Mouse (Mus musculus) adrenal gland, postnatal 36 days (tissue): Measurements from ENCODE around the gene Rpn2. TPM values are rescaled to one million over a fixed set of nuclear protein-coding genes. Genes with fewer than 3 reads are reported as not detected.

Source experiments
- DNase-seq, 2 experiments: peaks; one replicate each; pipeline ENCODE4 v3.0.0; 2021; ENCODE audit warnings: mixed read lengths in 1 of 2
- long read RNA-seq, 2 experiments: library from polyadenylated mRNA; stranded (forward); transcript quantifications; one replicate each; pipeline ENCODE4 v2.0.0; 2021; ENCODE audit warnings: borderline sequencing depth in 2 of 2
- total RNA-seq, 2 experiments: library from RNA; stranded (reverse); gene quantifications; 2 replicates each; pipeline ENCODE4 v1.2.3; 2021

Rpn2 gene
- 100 to 1,000 TPM; 276 to 279 TPM for total RNA-seq
- long read RNA-seq, experiment 1, transcript Rpn2-202 (17 exons, 2,756 nt) = major isoform, 487 of 586 reads
- long read RNA-seq, experiment 1, partial matches to known transcripts = 61 of 586 reads
- long read RNA-seq, experiment 1, other reads (novel, unspliced or antisense) = 38 of 586 reads
- long read RNA-seq, experiment 2, transcript Rpn2-202 (17 exons, 2,756 nt) = major isoform, 155 of 175 reads
- long read RNA-seq, experiment 2, partial matches to known transcripts = 13 of 175 reads
- long read RNA-seq, experiment 2, other reads (novel, unspliced or antisense) = 7 of 175 reads

GRCm38 (mm10) chr2:157278717-157279415 is at the start of gene Rpn2:
Gene Rpn2, plus strand, starts transcription at chr2:157279017.
- DNase-seq = peak; percentile 98

GRCm38 (mm10) chr2:157235946-157236345 is 42.9 kb upstream of the Rpn2 start:
- DNase-seq = no peak

- DNase-seq = peak; percentile 37 to 55
Measured at GRCm38 (mm10) chr2:157245001-157245400, 33.8 kb upstream of the Rpn2 start.

GRCm38 (mm10) chr2:157245603-157246002 is 33.2 kb upstream of the Rpn2 start:
- no peak for DNase-seq

GRCm38 (mm10) chr2:157248111-157248510 is 30.7 kb upstream of the Rpn2 start:
- DNase-seq = no peak

GRCm38 (mm10) chr2:157259720-157260119 is 19.1 kb upstream of the Rpn2 start:
- DNase-seq = peak; percentile 68 to 78

- DNase-seq = no peak
Measured at GRCm38 (mm10) chr2:157261930-157262329, 16.9 kb upstream of the Rpn2 start.

GRCm38 (mm10) chr2:157262506-157262905 is 16.3 kb upstream of the Rpn2 start:
- DNase-seq = no peak

- DNase-seq = no peak
Measured at GRCm38 (mm10) chr2:157263101-157263500, 15.7 kb upstream of the Rpn2 start.

- DNase-seq = no peak
Measured at GRCm38 (mm10) chr2:157263832-157264231, 15.0 kb upstream of the Rpn2 start.

- peak; percentile 67 to 75 for DNase-seq
Measured at GRCm38 (mm10) chr2:157279416-157279800, 591 bp downstream of the Rpn2 start, which contains the start of gene Mroh8. Gene Mroh8, minus strand, starts transcription at chr2:157279549.

GRCm38 (mm10) chr2:157283321-157283720 is 4.5 kb downstream of the Rpn2 start:
- DNase-seq = no peak

- DNase-seq = peak; percentile 17 to 49
Measured at GRCm38 (mm10) chr2:157287542-157287941, 8.7 kb downstream of the Rpn2 start.

GRCm38 (mm10) chr2:157288996-157289395 is 10.2 kb downstream of the Rpn2 start:
- no peak for DNase-seq

- DNase-seq = peak; percentile 67 to 84
Measured at GRCm38 (mm10) chr2:157292093-157292492, 13.3 kb downstream of the Rpn2 start.

GRCm38 (mm10) chr2:157296105-157296689 is 17.4 kb downstream of the Rpn2 start:
- no peak for DNase-seq

GRCm38 (mm10) chr2:157300051-157300450 is 21.2 kb downstream of the Rpn2 start:
- no peak for DNase-seq

GRCm38 (mm10) chr2:157303096-157303495 is 24.3 kb downstream of the Rpn2 start:
- no peak for DNase-seq

GRCm38 (mm10) chr2:157306091-157307032 is 27.5 kb downstream of the Rpn2 start:
- DNase-seq = no peak

GRCm38 (mm10) chr2:157307715-157308265 is 29.0 kb downstream of the Rpn2 start:
- DNase-seq = no peak

- no peak for DNase-seq
Measured at GRCm38 (mm10) chr2:157308273-157308917, 29.6 kb downstream of the Rpn2 start.
